Mouse (Mus musculus) E14TG2a.4 (cell line): ENCODE results near the gene Sec61g.

ENCODE experiments used
- CTCF ChIP-seq: conservative IDR thresholded peaks from 2 replicates; pipeline ENCODE4 v1.5.1; 2014; ENCODE audit warnings: low read length
- NANOG ChIP-seq: IDR thresholded peaks from 2 replicates; pipeline ENCODE4 v1.6.1; 2014; ENCODE audit warnings: borderline replicate concordance, low read length, mixed read lengths
- POU5F1 ChIP-seq: IDR thresholded peaks from 2 replicates; pipeline ENCODE4 v1.6.1; 2014; ENCODE audit warnings: low read length, borderline replicate concordance

- TF ChIP-seq CTCF (no peak), NANOG (no peak), POU5F1 (no peak)
These were observed 26.6 kb upstream of the Sec61g start for GRCm38 (mm10) chr11:16534582-16535553.
